Mouse (Mus musculus) hindbrain, embryonic 10.5 days (tissue): ENCODE data around the gene Tspan12. TPM values are rescaled to one million over a fixed set of nuclear protein-coding genes. Genes with fewer than 3 reads are reported as not detected.

ENCODE experiments used
- DNase-seq: peaks from one replicate; pipeline ENCODE4 v3.0.0-alpha.2; 2017; ENCODE audit warnings: low spot score
- H3K27ac ChIP-seq: fragments of 300-500 bp; sonication (generic); 2 replicates; pipeline ENCODE4 v1.5.1; 2016; ENCODE audit warnings: mild to moderate bottlenecking, moderate library complexity
- H3K27me3 ChIP-seq: fragments of 300-500 bp; sonication (generic); 2 replicates; pipeline ENCODE4 v1.6.1; 2016; ENCODE audit warnings: mild to moderate bottlenecking; ENCODE audit not compliant: poor library complexity, insufficient read depth, severe bottlenecking
- H3K36me3 ChIP-seq: fragments of 300-500 bp; sonication (generic); 2 replicates; pipeline ENCODE4 v1.6.1; 2016; ENCODE audit warnings: mild to moderate bottlenecking, moderate library complexity
- H3K4me1 ChIP-seq: fragments of 300-500 bp; sonication (generic); replicated peaks from 2 replicates; pipeline ENCODE4 v1.6.1; 2016; ENCODE audit warnings: mild to moderate bottlenecking
- H3K4me3 ChIP-seq: fragments of 300-500 bp; sonication (generic); 2 replicates; pipeline ENCODE4 v1.5.1; 2016; ENCODE audit warnings: mild to moderate bottlenecking, moderate library complexity
- H3K9me3 ChIP-seq: fragments of 300-500 bp; sonication (generic); 2 replicates; pipeline ENCODE4 v1.6.1; 2016; ENCODE audit warnings: mild to moderate bottlenecking, moderate library complexity
- WGBS: fragments of 180-500 bp; shearing (Covaris S2); methylation state at CpG from one replicate; pipeline ENCODE4 v1.1.7; 2016; 5-methylcytosine and 5-hydroxymethylcytosine counted together
- polyA plus RNA-seq: library from polyadenylated mRNA; unstranded; fragments of >200 nt; fragmentation: Nextera tagmentation; extraction: Ambion mirVana; gene quantifications from 2 replicates; pipeline ENCODE4 v1.2.1, GENCODE M21; 2016

Tspan12 gene
- polyA plus RNA-seq, 1 experiment from 2014 or later = 59.7 TPM

DNA sequence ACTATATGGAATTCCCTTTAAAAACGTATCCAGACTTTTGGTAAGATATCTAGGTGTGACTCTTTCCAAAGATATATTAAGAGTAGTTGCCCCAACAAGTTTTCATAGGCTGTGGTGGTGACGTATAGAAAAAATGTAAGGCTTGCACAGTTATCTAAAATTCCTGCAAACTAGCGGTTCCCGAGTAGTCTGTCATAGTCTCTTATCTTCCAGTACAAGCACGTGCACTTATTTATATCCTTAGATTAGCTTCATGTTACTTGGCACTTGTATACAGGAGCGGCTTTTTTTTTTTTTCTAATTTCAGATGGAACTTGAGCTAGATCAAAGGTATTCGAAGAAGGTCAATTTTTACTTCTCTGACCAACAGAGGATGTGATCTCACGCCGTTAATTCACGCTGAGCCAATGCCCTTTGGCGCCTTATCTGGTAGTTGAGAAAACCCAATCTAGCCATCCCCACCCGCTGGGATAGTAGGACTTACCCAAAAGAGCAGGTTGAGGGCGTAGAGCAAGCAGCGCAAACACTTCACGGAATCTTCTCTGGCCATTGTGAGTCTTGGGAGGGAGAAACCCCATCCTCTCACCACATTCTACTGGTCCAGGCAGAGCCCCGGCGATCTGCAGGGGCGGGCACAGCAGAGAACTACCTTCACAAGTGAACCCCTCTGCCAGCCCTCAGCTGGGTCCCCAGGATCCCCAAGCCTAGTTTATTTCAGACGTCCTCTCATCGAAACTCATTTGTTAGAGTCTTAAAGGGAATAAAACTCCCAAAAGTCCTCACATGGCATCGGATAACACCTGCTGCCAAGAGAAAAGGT lies 1.6 kb downstream of the Tspan12 start:
- no peaks in the 10 kb centered on the region for H3K27me3 ChIP-seq
- H3K4me1 ChIP-seq = peaks cover 17% of the 10 kb centered on the region
- H3K36me3 ChIP-seq = peaks cover 27% of the 10 kb centered on the region
- H3K27ac ChIP-seq = peak overlapping the region; percentile 97; the same call in 1 of the 2 replicates
- peak overlapping the region; percentile 80 for H3K4me3 ChIP-seq
- WGBS = 27% methylated on average over 21 of the region's 21 CpGs
- DNase-seq = peak; percentile 36
- no peaks in the 10 kb centered on the region for H3K9me3 ChIP-seq

DNA sequence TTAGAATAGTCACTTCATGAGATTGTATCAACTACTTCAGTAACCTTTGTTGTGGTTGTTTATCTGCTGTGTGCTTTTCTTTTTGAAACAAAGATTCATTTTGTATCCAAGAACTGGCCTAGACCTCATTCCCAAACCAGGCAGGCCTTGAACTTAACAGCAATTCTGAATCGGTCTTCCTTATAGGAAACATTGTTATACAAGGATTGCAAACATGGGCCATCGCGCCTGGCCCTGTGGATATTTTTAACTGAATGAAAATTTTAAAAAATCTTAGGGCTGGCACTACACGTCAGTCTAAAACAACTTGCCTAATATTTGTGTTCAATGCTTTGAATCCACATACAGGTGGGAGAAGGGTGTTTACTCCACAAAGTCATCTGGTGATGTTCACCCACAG lies 3.5 kb downstream of the Tspan12 start:
- Histone ChIP-seq H3K9me3 (no peaks in the 10 kb centered on the region), H3K4me1 (peaks cover 17% of the 10 kb centered on the region), H3K36me3 (peaks cover 33% of the 10 kb centered on the region), H3K27me3 (no peaks in the 10 kb centered on the region), H3K27ac (no peak overlapping the region), H3K4me3 (no peak overlapping the region)
- 92% methylated on average over 4 of the region's 4 CpGs for WGBS
- DNase-seq = no peak

DNA sequence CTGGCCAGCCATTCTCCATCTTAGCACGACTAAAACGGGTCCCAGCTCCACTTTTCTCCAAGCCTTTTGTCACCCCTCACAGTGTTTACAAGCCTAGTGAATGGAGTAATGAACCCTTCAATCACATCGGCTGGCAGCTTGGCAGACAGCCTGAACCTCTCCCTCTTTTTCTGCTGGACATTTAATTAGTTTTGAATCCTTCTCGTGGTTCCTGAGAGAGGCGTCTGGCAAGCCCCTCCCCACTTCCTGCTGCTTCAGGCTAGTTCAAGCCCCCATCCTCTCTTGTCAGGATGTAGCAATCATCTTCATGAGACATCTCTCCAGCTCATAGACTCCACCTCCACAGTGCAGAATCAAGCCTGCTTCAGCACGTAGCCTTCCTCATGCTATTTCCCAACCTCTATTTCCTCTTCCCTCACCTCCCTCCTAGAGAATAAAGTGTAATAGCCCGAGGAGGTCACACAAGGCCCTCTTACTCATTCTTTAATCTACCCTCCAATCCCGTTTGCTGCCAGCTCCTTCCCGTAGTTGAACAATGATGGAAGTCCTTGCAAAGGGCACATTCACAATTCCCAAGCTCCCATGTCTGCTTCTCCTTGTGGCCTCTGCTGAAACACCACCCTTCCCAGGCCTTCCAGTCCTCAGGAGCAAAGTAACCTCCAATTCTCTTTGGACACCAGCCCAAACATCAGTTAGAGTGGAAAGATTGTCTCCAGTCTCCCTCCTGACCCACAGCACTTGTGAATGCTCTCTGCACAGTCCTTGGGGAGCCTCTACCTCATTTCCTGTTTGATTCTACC lies 12.1 kb downstream of the Tspan12 start:
- 35% methylated on average over 9 of the region's 9 CpGs for WGBS
- H3K27ac ChIP-seq = peak overlapping the region; percentile 54; the same call in 1 of the 2 replicates
- no peak overlapping the region for H3K4me3 ChIP-seq
- peak; percentile 21 for DNase-seq
- H3K4me1 ChIP-seq = peaks cover 15% of the 10 kb centered on the region
- peaks cover 11% of the 10 kb centered on the region for H3K36me3 ChIP-seq
- H3K9me3 ChIP-seq = no peaks in the 10 kb centered on the region
- no peaks in the 10 kb centered on the region for H3K27me3 ChIP-seq

DNA sequence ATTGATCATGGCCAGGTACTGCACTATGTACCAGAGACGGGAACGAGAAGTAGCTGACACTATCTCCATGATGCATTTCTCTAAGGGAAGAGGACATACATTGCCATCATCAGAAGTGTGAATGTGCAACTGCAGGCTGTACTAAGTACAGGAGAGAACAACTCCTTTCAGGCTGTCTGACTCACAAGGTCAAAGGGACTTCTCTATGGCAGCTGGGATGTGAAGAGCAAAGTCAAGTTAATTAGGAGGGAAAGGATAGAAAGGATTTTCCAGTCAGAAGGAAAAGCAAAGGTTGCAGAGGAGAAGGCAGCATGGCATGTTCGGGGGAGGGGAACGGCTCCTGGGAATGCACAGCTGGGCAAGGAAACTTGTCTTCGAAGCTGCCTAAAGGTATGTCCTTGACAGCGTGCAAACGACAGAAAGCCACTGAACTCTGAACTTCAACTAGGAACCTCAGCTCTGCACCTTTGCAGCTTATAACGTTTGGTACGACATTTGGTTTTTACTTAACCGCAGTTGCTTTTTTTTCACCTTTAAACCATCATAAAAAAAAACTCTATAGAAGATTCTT lies 13.0 kb downstream of the Tspan12 start:
- H3K27me3 ChIP-seq = no peaks in the 10 kb centered on the region
- 76% methylated on average over 10 of the region's 10 CpGs for WGBS
- peaks cover 15% of the 10 kb centered on the region for H3K4me1 ChIP-seq
- no peak for DNase-seq
- H3K36me3 ChIP-seq = peaks cover 19% of the 10 kb centered on the region
- H3K4me3 ChIP-seq = no peak overlapping the region
- H3K27ac ChIP-seq = no peak overlapping the region
- H3K9me3 ChIP-seq = no peaks in the 10 kb centered on the region

DNA sequence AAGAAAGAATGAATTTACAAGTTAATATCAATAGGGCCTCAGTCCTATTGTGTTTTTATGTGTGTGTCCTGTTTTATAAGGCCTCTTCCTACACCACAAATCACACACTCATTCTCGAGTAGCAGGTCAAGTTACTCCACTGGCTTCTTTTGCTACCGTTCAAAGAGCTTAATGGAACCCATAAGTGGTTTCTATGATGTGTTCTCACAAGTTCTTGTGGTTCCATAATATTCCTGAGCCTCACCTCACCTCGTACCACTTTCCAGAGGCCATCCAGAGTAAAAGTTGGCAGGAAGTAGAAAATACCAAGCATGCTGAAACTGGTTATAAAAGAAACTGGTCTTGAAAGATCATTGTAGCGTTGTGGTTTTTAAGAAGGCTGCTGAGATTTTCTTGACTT lies 18.8 kb downstream of the Tspan12 start:
- no peaks in the 10 kb centered on the region for H3K4me1 ChIP-seq
- DNase-seq = no peak
- no peak overlapping the region for H3K4me3 ChIP-seq
- H3K36me3 ChIP-seq = peaks cover 46% of the 10 kb centered on the region
- no peak overlapping the region for H3K27ac ChIP-seq
- 93% methylated on average over 4 of the region's 4 CpGs for whole genome bisulfite sequencing
- no peaks in the 10 kb centered on the region for H3K27me3 ChIP-seq
- no peaks in the 10 kb centered on the region for H3K9me3 ChIP-seq

DNA sequence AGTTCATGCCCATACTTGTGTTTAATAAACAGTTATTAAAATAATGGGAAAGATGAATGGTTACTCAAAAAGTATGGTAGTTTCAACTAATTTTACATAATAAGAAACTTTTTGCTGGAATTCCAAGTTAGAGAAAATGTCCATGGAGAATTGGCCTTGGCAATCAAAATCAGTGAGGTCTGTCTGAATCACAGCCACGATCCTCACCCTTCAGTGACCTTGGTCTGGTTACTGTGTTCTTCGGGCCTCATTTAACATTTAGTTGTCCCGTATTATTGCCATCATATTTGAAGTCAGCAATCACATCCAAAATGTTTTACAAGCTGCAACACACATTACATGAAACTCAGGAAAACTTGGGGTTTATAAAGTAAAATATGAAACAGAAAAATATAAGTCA lies 20.4 kb downstream of the Tspan12 start:
- Histone ChIP-seq H3K4me1 (no peaks in the 10 kb centered on the region), H3K36me3 (peaks cover 51% of the 10 kb centered on the region), H3K9me3 (no peaks in the 10 kb centered on the region), H3K27ac (no peak overlapping the region), H3K27me3 (no peaks in the 10 kb centered on the region), H3K4me3 (no peak overlapping the region)
- no peak for DNase-seq
- 90% methylated on average over 3 of the region's 3 CpGs for WGBS

DNA sequence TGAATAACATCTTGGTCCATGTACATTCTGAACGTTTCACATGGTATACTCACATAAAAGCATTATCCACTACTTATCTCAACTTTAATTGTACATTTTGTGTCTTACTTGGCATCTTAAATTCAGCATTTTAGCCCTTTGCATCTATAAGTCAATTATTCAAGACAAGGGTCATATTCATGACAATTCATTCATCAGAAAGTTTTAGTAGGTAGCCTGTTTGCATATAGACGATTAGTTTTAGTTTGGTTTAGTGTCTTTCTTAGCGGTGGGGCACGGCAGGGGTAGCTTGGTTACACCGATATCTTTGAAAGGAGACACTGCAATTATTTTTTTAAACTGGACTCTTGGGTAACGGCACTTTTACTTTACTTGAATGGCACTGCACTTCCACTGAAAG lies 21.4 kb downstream of the Tspan12 start:
- DNase-seq = no peak
- 85% methylated on average over 6 of the region's 6 CpGs for WGBS
- H3K36me3 ChIP-seq = peaks cover 57% of the 10 kb centered on the region
- H3K4me3 ChIP-seq = no peak overlapping the region
- no peaks in the 10 kb centered on the region for H3K4me1 ChIP-seq
- H3K27ac ChIP-seq = no peak overlapping the region
- no peaks in the 10 kb centered on the region for H3K27me3 ChIP-seq
- H3K9me3 ChIP-seq = no peaks in the 10 kb centered on the region

DNA sequence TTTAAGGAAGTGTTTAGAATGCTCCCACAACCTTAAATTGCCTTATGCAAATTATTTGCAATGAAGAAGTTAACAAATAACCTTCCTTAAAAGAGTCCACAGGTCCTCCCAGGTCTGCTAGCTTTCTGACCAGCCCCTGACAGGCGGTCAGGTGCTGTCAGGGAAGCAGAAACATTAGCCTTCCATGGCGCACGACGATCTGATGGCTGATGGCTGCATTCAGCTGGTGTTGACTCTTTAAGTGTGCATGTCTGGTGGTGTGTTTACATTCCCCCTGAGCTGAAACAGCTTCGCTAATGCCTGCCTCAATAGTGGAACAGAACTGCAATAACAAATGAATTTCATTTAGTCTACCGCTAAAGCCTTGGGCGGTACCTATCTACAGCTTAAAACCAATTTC lies 22.4 kb downstream of the Tspan12 start:
- no peak overlapping the region for H3K27ac ChIP-seq
- peaks cover 51% of the 10 kb centered on the region for H3K36me3 ChIP-seq
- no peaks in the 10 kb centered on the region for H3K4me1 ChIP-seq
- H3K4me3 ChIP-seq = no peak overlapping the region
- H3K27me3 ChIP-seq = no peaks in the 10 kb centered on the region
- H3K9me3 ChIP-seq = no peaks in the 10 kb centered on the region
- no peak for DNase-seq
- 86% methylated on average over 7 of the region's 7 CpGs for WGBS

DNA sequence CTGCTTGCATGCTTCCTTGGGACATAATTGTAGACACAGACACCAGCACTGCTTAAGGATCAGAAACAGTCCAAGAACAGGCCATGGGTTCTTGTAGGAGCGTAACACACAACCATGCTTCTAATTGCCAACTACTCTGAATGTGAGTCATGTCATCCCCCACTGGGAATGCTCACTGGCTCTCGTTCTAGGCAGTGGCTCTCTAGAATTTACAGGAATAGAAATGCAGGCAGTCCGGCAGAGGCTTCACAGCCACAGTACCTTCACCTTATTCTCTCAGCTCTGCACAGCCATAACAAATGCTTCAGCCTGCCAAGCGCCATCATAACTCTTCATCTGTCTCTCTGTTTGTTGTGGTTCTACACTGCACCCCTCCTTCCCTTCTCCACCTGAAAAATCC lies 23.9 kb downstream of the Tspan12 start:
- H3K4me1 ChIP-seq = no peaks in the 10 kb centered on the region
- no peaks in the 10 kb centered on the region for H3K27me3 ChIP-seq
- no peak overlapping the region for H3K27ac ChIP-seq
- 81% methylated on average over 4 of the region's 4 CpGs for WGBS
- no peak overlapping the region for H3K4me3 ChIP-seq
- no peak for DNase-seq
- H3K36me3 ChIP-seq = peaks cover 36% of the 10 kb centered on the region
- no peaks in the 10 kb centered on the region for H3K9me3 ChIP-seq

DNA sequence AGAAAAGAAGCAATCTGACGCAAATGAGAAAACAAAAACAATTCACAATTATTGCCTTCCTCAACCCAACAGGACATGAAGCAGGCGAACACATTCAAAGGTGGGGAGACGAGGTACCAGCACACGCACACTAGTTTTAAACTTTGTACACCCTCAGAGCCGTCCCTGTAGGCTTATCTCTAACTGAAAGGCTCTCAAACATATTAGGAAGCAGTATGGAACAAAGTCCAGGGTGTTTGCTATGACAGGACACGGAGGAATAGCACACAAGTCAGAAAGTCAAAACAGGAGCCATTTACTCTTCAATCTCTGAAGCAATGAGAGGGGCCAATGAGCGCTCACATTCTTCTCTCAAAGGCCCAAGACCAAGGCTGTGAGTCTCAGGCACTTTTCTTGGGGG lies 24.3 kb downstream of the Tspan12 start:
- H3K36me3 ChIP-seq = peaks cover 36% of the 10 kb centered on the region
- H3K4me1 ChIP-seq = no peaks in the 10 kb centered on the region
- H3K9me3 ChIP-seq = no peaks in the 10 kb centered on the region
- no peak overlapping the region for H3K4me3 ChIP-seq
- WGBS = 92% methylated on average over 7 of the region's 7 CpGs
- H3K27ac ChIP-seq = no peak overlapping the region
- DNase-seq = no peak
- H3K27me3 ChIP-seq = no peaks in the 10 kb centered on the region

DNA sequence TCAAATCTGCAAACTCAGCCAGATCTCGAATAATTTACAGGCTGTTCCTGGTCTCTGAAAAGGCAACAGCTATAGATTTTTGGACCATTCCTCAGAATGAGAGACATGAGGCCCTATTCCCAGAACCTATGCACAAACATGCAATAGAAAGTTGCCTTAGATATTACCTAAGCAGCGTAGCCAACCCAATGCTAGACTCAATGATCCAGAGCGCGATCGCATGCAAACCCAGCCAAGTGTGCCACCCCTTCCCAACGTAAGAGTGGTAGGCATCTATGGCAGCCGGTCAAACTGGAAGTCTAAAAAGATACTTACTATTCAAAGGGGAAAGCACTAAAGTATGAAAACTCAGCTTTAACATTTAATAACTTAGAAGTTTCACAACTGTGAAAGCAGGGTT lies 28.6 kb downstream of the Tspan12 start:
- WGBS = 83% methylated on average over 7 of the region's 7 CpGs

DNA sequence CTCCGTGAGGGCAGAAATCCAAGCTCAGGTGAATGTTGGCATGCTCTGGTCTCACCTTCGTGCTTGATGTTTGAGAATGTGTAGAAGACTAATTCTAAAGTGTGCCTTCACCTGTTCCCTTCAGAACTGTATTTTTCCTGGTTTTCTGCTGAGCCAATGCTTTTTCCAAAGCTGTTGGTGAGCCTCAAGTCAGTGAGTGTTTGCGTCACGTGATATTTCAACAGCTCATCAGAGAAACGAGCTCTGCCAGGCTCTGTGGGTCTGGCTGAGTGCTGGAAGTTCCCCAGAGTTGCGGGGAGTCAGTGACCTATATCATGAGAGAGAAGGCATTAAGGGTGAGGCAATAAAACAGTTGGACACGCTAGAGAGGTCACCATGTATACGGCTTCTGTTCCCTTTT lies 29.0 kb downstream of the Tspan12 start:
- no peaks in the 10 kb centered on the region for H3K27me3 ChIP-seq
- H3K9me3 ChIP-seq = no peaks in the 10 kb centered on the region
- 74% methylated on average over 8 of the region's 8 CpGs for WGBS
- H3K27ac ChIP-seq = no peak overlapping the region
- H3K4me1 ChIP-seq = no peaks in the 10 kb centered on the region
- DNase-seq = no peak
- H3K36me3 ChIP-seq = peaks cover 22% of the 10 kb centered on the region; the same call in 1 of the 2 replicates
- H3K4me3 ChIP-seq = no peak overlapping the region

More for the DNA sequence above, 28.6 kb downstream of the Tspan12 start:
- no peak for DNase-seq
- H3K4me1 ChIP-seq = no peaks in the 10 kb centered on the region
- H3K27me3 ChIP-seq = no peaks in the 10 kb centered on the region
- no peak overlapping the region for H3K4me3 ChIP-seq
- peaks cover 24% of the 10 kb centered on the region; the same call in 1 of the 2 replicates for H3K36me3 ChIP-seq
- no peaks in the 10 kb centered on the region for H3K9me3 ChIP-seq
- no peak overlapping the region for H3K27ac ChIP-seq

DNA sequence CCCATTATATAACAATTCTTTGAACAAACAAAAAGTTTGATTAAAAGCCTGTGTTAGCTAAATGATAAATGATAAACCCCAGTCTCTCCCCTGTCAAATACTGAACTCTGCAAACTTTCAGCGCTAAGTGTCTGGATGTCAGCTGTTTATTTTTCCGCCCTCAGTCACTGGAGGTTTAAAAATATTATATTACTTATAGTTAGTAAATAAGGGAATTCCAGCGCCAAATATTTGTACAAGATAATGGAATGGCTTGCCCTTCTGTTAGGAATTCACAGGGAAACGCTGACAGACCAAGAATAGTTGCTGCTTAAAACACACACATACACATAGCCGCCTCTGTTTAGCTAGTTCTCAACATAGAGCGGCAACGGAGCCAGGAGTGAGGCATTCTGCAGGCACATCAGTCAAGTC lies 29.6 kb downstream of the Tspan12 start:
- Histone ChIP-seq H3K36me3 (peaks cover 20% of the 10 kb centered on the region; the same call in 1 of the 2 replicates), H3K9me3 (no peaks in the 10 kb centered on the region), H3K4me3 (no peak overlapping the region), H3K27me3 (no peaks in the 10 kb centered on the region), H3K27ac (no peak overlapping the region), H3K4me1 (no peaks in the 10 kb centered on the region)
- WGBS = 88% methylated on average over 7 of the region's 7 CpGs
- DNase-seq = no peak
